ENCODE assay signal across 9 mouse cellular contexts in genomic region chr3:133542084-133542483, GRCm38 (mm10). TPM values are rescaled to one million over a fixed set of nuclear protein-coding genes. Genes with fewer than 3 reads are reported as not detected.
DNase-seq lines count a peak whose midpoint lies in the region; ATAC-seq and TF ChIP-seq lines count a peak whose summit lies in the region.
"Had no signal": no experiment of that assay in that cellular context is flagged by ENCODE, and none has a peak within 500 bp of the region (broad histone marks: within the 10 kb centered on the region; RNA-seq: fewer than 3 reads in every experiment).

No protein-coding gene starts in this region.

- no peak overlapping the region for H3K9ac ChIP-seq in liver, embryonic 11.5 days (ENCODE audit: low read depth, low read length)
- H3K9ac ChIP-seq in liver, embryonic 12.5 days, result no peak overlapping the region
- H3K9ac ChIP-seq in hindbrain, postnatal 0 days (replicated peaks; ENCODE audit: low read length), result no peak overlapping the region

- H3K4me3 ChIP-seq in liver, embryonic 11.5 days (ENCODE audit: low read depth, low read length), result no peak overlapping the region
- H3K4me3 ChIP-seq in liver, embryonic 12.5 days, result no peak overlapping the region
- H3K4me3 ChIP-seq in hindbrain, postnatal 0 days (ENCODE audit: low read length), result no peak overlapping the region

- H3K36me3 ChIP-seq in liver, embryonic 11.5 days (ENCODE audit: control insufficient read depth, insufficient read depth, low read length), result peaks cover 3% of the 10 kb centered on the region
- H3K36me3 ChIP-seq in liver, embryonic 12.5 days, result peaks cover 3% of the 10 kb centered on the region
- no peaks in the 10 kb centered on the region for H3K36me3 ChIP-seq in hindbrain, postnatal 0 days (ENCODE audit: insufficient read depth, low read length)
- no peaks in the 10 kb centered on the region for H3K36me3 ChIP-seq in splenic B cell, adult 2 months (ENCODE audit: control insufficient read depth, insufficient read depth, low read length, poor library complexity, severe bottlenecking)

- no peaks in the 10 kb centered on the region for H3K9me3 ChIP-seq in liver, embryonic 11.5 days (ENCODE audit: control insufficient read depth, low read length)
- H3K9me3 ChIP-seq in liver, embryonic 12.5 days (replicated peaks), result no peaks in the 10 kb centered on the region
- H3K9me3 ChIP-seq in hindbrain, postnatal 0 days (ENCODE audit: low read length), result no peaks in the 10 kb centered on the region
- H3K9me3 ChIP-seq: liver, embryonic 13.5 days had no signal

- H3K27ac ChIP-seq in liver, embryonic 11.5 days (ENCODE audit: low read depth, low read length), result no peak overlapping the region
- H3K27ac ChIP-seq in liver, embryonic 12.5 days, result no peak overlapping the region
- H3K27ac ChIP-seq in hindbrain, postnatal 0 days, result no peak overlapping the region
- H3K27ac ChIP-seq: liver, embryonic 13.5 days had no signal

- H3K4me1 ChIP-seq in liver, embryonic 11.5 days (replicated peaks; ENCODE audit: control insufficient read depth, insufficient read depth, low read length), result no peaks in the 10 kb centered on the region
- peaks cover 17% of the 10 kb centered on the region for H3K4me1 ChIP-seq in liver, embryonic 12.5 days
- H3K4me1 ChIP-seq in hindbrain, postnatal 0 days (ENCODE audit: insufficient read depth, low read length), result no peaks in the 10 kb centered on the region

- no peaks in the 10 kb centered on the region for H3K27me3 ChIP-seq in liver, embryonic 11.5 days (replicated peaks; ENCODE audit: control insufficient read depth, insufficient read depth, low read length)
- H3K27me3 ChIP-seq in liver, embryonic 12.5 days (replicated peaks), result 0 out of 2 replicates have a peak, but pooled peaks cover 6% of the 10 kb centered on the region
- no peaks in the 10 kb centered on the region for H3K27me3 ChIP-seq in hindbrain, postnatal 0 days (ENCODE audit: insufficient read depth, low read length)
- H3K27me3 ChIP-seq in splenic B cell, adult 2 months (ENCODE audit: control insufficient read depth, insufficient read depth, low read length, poor library complexity, severe bottlenecking), result no peaks in the 10 kb centered on the region

- peak overlapping the region; percentile 80; the same call in 1 of the 2 replicates for H3K4me2 ChIP-seq in liver, embryonic 11.5 days
- no peak overlapping the region for H3K4me2 ChIP-seq in liver, embryonic 12.5 days
- peak overlapping the region; percentile 81 for H3K4me2 ChIP-seq in hindbrain, postnatal 0 days (ENCODE audit: low read depth, low read length)

- TF ChIP-seq CTCF in hindbrain, postnatal 0 days (IDR thresholded peaks at IDR 0.05; ENCODE audit: low read depth), result no peak

- DNase-seq in embryo, embryonic 10.5 days (ENCODE audit: low spot score), result peak; percentile 12
- no peak for DNase-seq in embryo, embryonic 9.5 days (ENCODE audit: extremely low spot score)
- DNase-seq in liver, embryonic 11.5 days (ENCODE audit: low spot score), result no peak
- DNase-seq in hindbrain, postnatal 0 days (ENCODE audit: low spot score), result no peak
- peak; percentile 30 for DNase-seq in splenic B cell, adult 2 months (ENCODE audit: low read depth, low spot score)
- no peak for DNase-seq in right cerebral cortex, adult 18-20 months
- DNase-seq in cerebellum, postnatal 36 days, result no peak
- DNase-seq: liver, embryonic 13.5 days had no signal

- ATAC-seq in liver, embryonic 11.5 days (replicated peaks; ENCODE audit: low FRiP score), result no peak
- no peak for ATAC-seq in liver, embryonic 12.5 days
- ATAC-seq in hindbrain, postnatal 0 days, result no peak

RNA-seq across cellular contexts. Expression of gene Tet2, which starts 2.9 kb away (rescaled TPM):
- polyA plus RNA-seq in liver, embryonic 11.5 days (2014; fragmentation: Nextera tagmentation; extraction: Ambion mirVana), result 8.2 and 8.7 TPM in 2 replicates
- polyA plus RNA-seq in liver, embryonic 12.5 days (2016; fragmentation: Nextera tagmentation; extraction: Ambion mirVana), result 5.1 TPM in 2 replicates
- total RNA-seq in hindbrain, postnatal 0 days (2014; rRNA removed), result 26.5 and 26.9 TPM in 2 replicates
- polyA plus RNA-seq in hindbrain, postnatal 0 days (2015; fragmentation: Nextera tagmentation; extraction: Ambion mirVana), result 15.4 and 17.7 TPM in 2 replicates

Comparison
In these comparisons a context has a peak if more than half of its experiments do, and no peak if none do; other contexts are left out.
1. DNase-seq: peak in embryo, embryonic 10.5 days (single experiment) and splenic B cell, adult 2 months (single experiment); none in embryo, embryonic 9.5 days (single experiment), liver, embryonic 11.5 days (single experiment), hindbrain, postnatal 0 days (single experiment), right cerebral cortex, adult 18-20 months (single experiment) and cerebellum, postnatal 36 days (0 of 2).